Mouse (Mus musculus): Measurements from ENCODE around the gene Scgb1b19. TPM values are rescaled to one million over a fixed set of nuclear protein-coding genes. Genes with fewer than 3 reads are reported as not detected.
"Not testable (repeated sequence)": the region's sequence is repeated elsewhere in the genome, so short reads cannot be mapped to it uniquely, and the experiment has no call there.

Scgb1b19 gene
- not detected in 2 replicates for polyA plus RNA-seq (2016; fragmentation: Nextera tagmentation; extraction: Ambion mirVana)

DNA sequence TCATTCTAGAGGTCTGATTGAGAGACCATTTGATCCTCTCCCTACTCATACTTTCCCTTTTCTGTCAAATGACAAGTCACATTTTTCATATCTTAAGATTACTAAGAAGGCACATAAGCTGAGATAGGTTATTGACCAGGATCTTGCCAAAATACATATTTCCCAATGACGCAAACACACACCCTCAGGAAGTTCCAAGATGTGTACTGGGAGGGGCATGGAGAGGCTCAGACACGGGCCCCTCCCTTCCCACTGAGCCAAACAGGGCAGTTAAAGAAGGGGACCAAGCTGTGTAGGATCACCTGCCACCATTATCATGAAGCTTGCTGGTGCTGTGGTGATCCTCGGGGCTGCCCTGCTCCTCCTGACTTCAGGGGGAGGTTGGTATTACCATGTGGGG, at the start of gene Scgb1b19:
TSS of gene Scgb1b19 (plus strand) at position 301 of the 400 bp plus-strand sequence.
- not testable (repeated sequence) for H3K4me2 ChIP-seq; H3K36me3 ChIP-seq; H3K9ac ChIP-seq; H3K27me3 ChIP-seq (replicated peaks); H3K4me1 ChIP-seq; H3K4me3 ChIP-seq; H3K9me3 ChIP-seq (replicated peaks); H3K27ac ChIP-seq; ATAC-seq
- 55% methylated on average over 2 of the region's 3 CpGs for WGBS (ENCODE audit: insufficient replicate concordance)

GRCm38 (mm10) chr7:33280238-33280637, 6.9 kb upstream of the Scgb1b19 start, which contains the start of gene Scgb2b19:
TSS of gene Scgb2b19 (minus strand) at chr7:33280338.
- not testable (repeated sequence) for ATAC-seq

More at GRCm38 (mm10) chr7:33280238-33280637, 6.9 kb upstream of the Scgb1b19 start, which contains the start of gene Scgb2b19:
- not testable (repeated sequence) for H3K9me3 ChIP-seq (replicated peaks); H3K4me3 ChIP-seq; H3K9ac ChIP-seq; H3K27ac ChIP-seq; H3K4me2 ChIP-seq; H3K27me3 ChIP-seq (replicated peaks); H3K36me3 ChIP-seq; H3K4me1 ChIP-seq

Other genes starting within 250 kb of the Scgb1b19 start
- not detected in 2 replicates for gene Scgb2b17, start 230.7 kb upstream of the Scgb1b19 start, polyA plus RNA-seq (2016; fragmentation: Nextera tagmentation; extraction: Ambion mirVana)
- not detected in 2 replicates for gene Scgb1b17, start 223.8 kb upstream of the Scgb1b19 start, polyA plus RNA-seq (2016; fragmentation: Nextera tagmentation; extraction: Ambion mirVana)
- gene Scgb2b18, start 113.4 kb upstream of the Scgb1b19 start, polyA plus RNA-seq (2016; fragmentation: Nextera tagmentation; extraction: Ambion mirVana) = not detected in 2 replicates
- gene Scgb1b18, start 101.7 kb upstream of the Scgb1b19 start, polyA plus RNA-seq (2016; fragmentation: Nextera tagmentation; extraction: Ambion mirVana) = not detected in 2 replicates
- not detected in 2 replicates for gene Scgb2b19, start 7.0 kb upstream of the Scgb1b19 start, polyA plus RNA-seq (2016; fragmentation: Nextera tagmentation; extraction: Ambion mirVana)
- gene Scgb2b20, start 79.0 kb downstream of the Scgb1b19 start, polyA plus RNA-seq (2016; fragmentation: Nextera tagmentation; extraction: Ambion mirVana) = not detected in 2 replicates
- gene Scgb1b20, start 85.9 kb downstream of the Scgb1b19 start, polyA plus RNA-seq (2016; fragmentation: Nextera tagmentation; extraction: Ambion mirVana) = not detected in 2 replicates
- gene Scgb2b21, start 233.2 kb downstream of the Scgb1b19 start, polyA plus RNA-seq (2016; fragmentation: Nextera tagmentation; extraction: Ambion mirVana) = not detected in 2 replicates